Mouse (Mus musculus) intestine, postnatal 0 days (tissue): Measurements from ENCODE around the gene Kank4. TPM values are rescaled to one million over a fixed set of nuclear protein-coding genes. Genes with fewer than 3 reads are reported as not detected.

Source experiments
- ATAC-seq: fragments of 200-750 bp; cut with Nextera tagmentation; 2 replicates; pipeline ENCODE4 v1.8.0; 2017; ENCODE audit warnings: mild to moderate bottlenecking, moderate TSS enrichment, moderate library complexity
- H3K27ac ChIP-seq: fragments of 300-500 bp; sonication (generic); 2 replicates; pipeline ENCODE4 v1.5.1; 2014; ENCODE audit warnings: mild to moderate bottlenecking, low read depth, low read length, moderate library complexity
- H3K27me3 ChIP-seq: fragments of 300-500 bp; sonication (generic); replicated peaks from 2 replicates; pipeline ENCODE4 v1.6.1; 2014; ENCODE audit warnings: low read length, mixed read lengths; ENCODE audit not compliant: control insufficient read depth, insufficient read depth
- H3K36me3 ChIP-seq: fragments of 300-500 bp; sonication (generic); 2 replicates; pipeline ENCODE4 v1.6.1; 2014; ENCODE audit warnings: mild to moderate bottlenecking, moderate library complexity; ENCODE audit not compliant: control insufficient read depth, insufficient read depth
- H3K4me1 ChIP-seq: fragments of 300-500 bp; sonication (generic); replicated peaks from 2 replicates; pipeline ENCODE4 v1.6.1; 2014; ENCODE audit warnings: antibody characterized with exemption, low read length, mixed read lengths; ENCODE audit not compliant: control insufficient read depth, insufficient read depth
- H3K4me2 ChIP-seq: fragments of 300-500 bp; sonication (generic); replicated peaks from 2 replicates; pipeline ENCODE4 v1.6.1; 2014; ENCODE audit warnings: low read depth, mild to moderate bottlenecking, moderate library complexity
- H3K4me3 ChIP-seq: fragments of 300-500 bp; sonication (generic); 2 replicates; pipeline ENCODE4 v1.5.1; 2014; ENCODE audit warnings: low read depth, low read length
- H3K9ac ChIP-seq: fragments of 300-500 bp; sonication (generic); 2 replicates; pipeline ENCODE4 v1.6.1; 2014; ENCODE audit warnings: mild to moderate bottlenecking, low read depth, low read length
- H3K9me3 ChIP-seq: fragments of 300-500 bp; sonication (generic); 2 replicates; pipeline ENCODE4 v1.6.1; 2016; ENCODE audit warnings: mixed run types; ENCODE audit not compliant: control insufficient read depth
- CTCF ChIP-seq: sonication (generic); IDR thresholded peaks from 2 replicates; pipeline ENCODE4 v1.5.1; 2016; ENCODE audit warnings: low read depth, mild to moderate bottlenecking, control low read depth, antibody characterized with exemption, moderate library complexity
- WGBS: fragments of 180-500 bp; shearing (Covaris S2); extraction: QIAGEN DNeasy Blood & Tissue Kit; methylation state at CpG from one replicate; pipeline ENCODE4 v1.1.7; 2014; 5-methylcytosine and 5-hydroxymethylcytosine counted together
- polyA plus RNA-seq: library from polyadenylated mRNA; unstranded; fragments of >200 nt; fragmentation: Nextera tagmentation; extraction: Ambion mirVana; gene quantifications from 2 replicates; pipeline ENCODE4 v1.2.1, GENCODE M21; 2015

Gene Kank4
- polyA plus RNA-seq, 1 experiment from 2014 or later, result 0.31 TPM

- Histone ChIP-seq H3K4me1 (no peaks in the 10 kb centered on the region), H3K9me3 (no peaks in the 10 kb centered on the region), H3K9ac (no peak overlapping the region), H3K27me3 (no peaks in the 10 kb centered on the region), H3K27ac (no peak overlapping the region), H3K4me3 (no peak overlapping the region), H3K36me3 (no peaks in the 10 kb centered on the region), H3K4me2 (no peak overlapping the region)
- WGBS, result 86% methylated on average over 5 of the region's 5 CpGs
- TF ChIP-seq CTCF, result no peak
- ATAC-seq, result no peak
Observed at GRCm38 (mm10) chr4:98773785-98774184, 43.6 kb downstream of the Kank4 start.

GRCm38 (mm10) chr4:98767134-98768133 is 49.9 kb downstream of the Kank4 start:
- H3K9me3 ChIP-seq, result no peaks in the 10 kb centered on the region
- H3K4me2 ChIP-seq, result no peak overlapping the region
- H3K4me3 ChIP-seq, result no peak overlapping the region
- H3K36me3 ChIP-seq, result no peaks in the 10 kb centered on the region
- no peak overlapping the region for H3K9ac ChIP-seq
- no peaks in the 10 kb centered on the region for H3K4me1 ChIP-seq
- TF ChIP-seq CTCF, result no peak
- 54% methylated on average over 14 of the region's 14 CpGs for WGBS
- ATAC-seq, result no peak
- no peak overlapping the region for H3K27ac ChIP-seq
- no peaks in the 10 kb centered on the region for H3K27me3 ChIP-seq

- Histone ChIP-seq H3K9ac (no peak overlapping the region), H3K9me3 (no peaks in the 10 kb centered on the region), H3K36me3 (no peaks in the 10 kb centered on the region), H3K4me1 (no peaks in the 10 kb centered on the region), H3K4me2 (no peak overlapping the region), H3K27me3 (no peaks in the 10 kb centered on the region), H3K4me3 (no peak overlapping the region), H3K27ac (no peak overlapping the region)
- ATAC-seq, result no peak
- no peak for TF ChIP-seq CTCF
- WGBS, result 69% methylated on average over 3 of the region's 3 CpGs
Observed at GRCm38 (mm10) chr4:98758872-98759518, 58.3 kb downstream of the Kank4 start.

DNA sequence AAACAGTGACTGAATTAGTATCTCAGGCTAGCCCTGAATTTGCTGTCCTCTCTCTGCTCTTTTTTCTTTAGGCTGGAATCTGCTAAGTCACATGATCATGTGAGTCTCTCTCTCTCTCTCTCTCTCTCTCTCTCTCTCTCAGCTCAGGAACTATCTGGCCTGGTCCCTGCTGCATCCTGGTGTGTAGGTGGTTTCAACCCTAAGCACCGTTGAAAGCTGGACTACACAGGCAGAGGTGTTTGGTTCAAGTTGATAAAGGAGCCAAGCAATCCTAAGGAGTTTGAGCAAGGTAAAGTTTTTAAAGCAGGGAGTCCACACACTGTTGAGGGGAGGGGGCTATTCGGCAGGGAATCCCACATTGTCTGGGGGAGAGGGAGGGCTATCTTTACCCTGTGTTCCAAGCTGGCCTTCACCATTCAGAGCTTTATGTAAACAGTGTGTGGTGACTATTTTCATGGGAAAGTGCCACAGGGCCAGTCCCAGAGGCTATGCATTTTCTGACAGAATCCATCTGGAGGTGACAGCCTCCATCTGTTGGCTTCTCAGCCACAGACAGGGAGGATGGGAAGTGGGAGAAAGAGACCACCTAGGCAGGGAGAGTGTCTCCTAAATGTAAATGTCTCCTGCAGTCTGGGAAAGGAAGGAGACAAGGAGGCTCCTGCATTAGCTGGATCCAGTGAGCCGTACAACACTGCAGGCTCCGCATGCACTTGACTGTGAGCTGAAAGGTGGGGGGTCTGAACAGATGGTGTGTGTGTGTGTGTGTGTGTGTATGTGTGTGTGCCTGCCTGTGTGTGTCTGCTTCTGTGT is 59.1 kb downstream of the Kank4 start:
- Histone ChIP-seq H3K4me1 (no peaks in the 10 kb centered on the region), H3K9ac (no peak overlapping the region), H3K4me3 (no peak overlapping the region), H3K4me2 (no peak overlapping the region), H3K27ac (no peak overlapping the region), H3K36me3 (no peaks in the 10 kb centered on the region), H3K9me3 (no peaks in the 10 kb centered on the region), H3K27me3 (no peaks in the 10 kb centered on the region)
- ATAC-seq, result no peak
- WGBS, result 48% methylated on average over 4 of the region's 4 CpGs
- no peak for TF ChIP-seq CTCF

- no peaks in the 10 kb centered on the region for H3K27me3 ChIP-seq
- H3K36me3 ChIP-seq, result no peaks in the 10 kb centered on the region
- H3K27ac ChIP-seq, result no peak overlapping the region
- H3K4me2 ChIP-seq, result no peak overlapping the region
- no peak for TF ChIP-seq CTCF
- no peak overlapping the region for H3K9ac ChIP-seq
- 74% methylated on average over 11 of the region's 11 CpGs for WGBS
- H3K9me3 ChIP-seq, result 0 out of 2 replicates have a peak, but pooled peaks cover 2% of the 10 kb centered on the region
- no peak overlapping the region for H3K4me3 ChIP-seq
- ATAC-seq, result no peak
- H3K4me1 ChIP-seq, result no peaks in the 10 kb centered on the region
Observed at GRCm38 (mm10) chr4:98756141-98756540, 61.2 kb downstream of the Kank4 start.

GRCm38 (mm10) chr4:98754456-98754855 is 62.9 kb downstream of the Kank4 start:
- 74% methylated on average over 4 of the region's 4 CpGs for WGBS
- Histone ChIP-seq H3K9ac (no peak overlapping the region), H3K4me3 (no peak overlapping the region), H3K4me2 (no peak overlapping the region), H3K4me1 (no peaks in the 10 kb centered on the region), H3K27ac (no peak overlapping the region), H3K9me3 (0 out of 2 replicates have a peak, but pooled peaks cover 2% of the 10 kb centered on the region), H3K36me3 (no peaks in the 10 kb centered on the region), H3K27me3 (no peaks in the 10 kb centered on the region)
- no peak for TF ChIP-seq CTCF
- ATAC-seq, result no peak
